Mouse (Mus musculus) embryonic facial prominence, embryonic 15.5 days (tissue): Measurements from ENCODE around the gene Trim5. TPM values are rescaled to one million over a fixed set of nuclear protein-coding genes. Genes with fewer than 3 reads are reported as not detected.
A peak's percentile ranks its signal among the peaks of the same experiment; 100 is the strongest.

Experiments used
- ATAC-seq: fragments of 200-750 bp; cut with Nextera tagmentation; 2 replicates; pipeline ENCODE4 v1.8.0; 2017; ENCODE audit warnings: low read depth, moderate TSS enrichment; ENCODE audit not compliant: insufficient number of reproducible peaks, low FRiP score, low TSS enrichment
- H3K27ac ChIP-seq: fragments of 300-500 bp; sonication (generic); replicated peaks from 2 replicates; pipeline ENCODE4 v1.5.1; 2015; ENCODE audit warnings: mild to moderate bottlenecking, inconsistent platforms
- H3K27me3 ChIP-seq: fragments of 300-500 bp; sonication (generic); 2 replicates; pipeline ENCODE4 v1.6.1; 2015; ENCODE audit warnings: inconsistent platforms
- H3K36me3 ChIP-seq: fragments of 300-500 bp; sonication (generic); 2 replicates; pipeline ENCODE4 v1.6.1; 2015; ENCODE audit warnings: mild to moderate bottlenecking, inconsistent platforms
- H3K4me1 ChIP-seq: fragments of 300-500 bp; sonication (generic); 2 replicates; pipeline ENCODE4 v1.6.1; 2015; ENCODE audit warnings: inconsistent platforms
- H3K4me2 ChIP-seq: fragments of 300-500 bp; sonication (generic); replicated peaks from 2 replicates; pipeline ENCODE4 v1.6.1; 2015; ENCODE audit warnings: mild to moderate bottlenecking, inconsistent platforms
- H3K4me3 ChIP-seq: fragments of 300-500 bp; sonication (generic); replicated peaks from 2 replicates; pipeline ENCODE4 v1.5.1; 2015; ENCODE audit warnings: mild to moderate bottlenecking, inconsistent platforms
- H3K9ac ChIP-seq: fragments of 300-500 bp; sonication (generic); 2 replicates; pipeline ENCODE4 v1.6.1; 2015; ENCODE audit warnings: inconsistent platforms
- H3K9me3 ChIP-seq: fragments of 300-500 bp; sonication (generic); replicated peaks from 2 replicates; pipeline ENCODE4 v1.6.1; 2016; ENCODE audit warnings: inconsistent platforms
- WGBS: fragments of 180-500 bp; shearing (Covaris S2); methylation state at CpG from one replicate; pipeline ENCODE4 v1.1.7; 2015; 5-methylcytosine and 5-hydroxymethylcytosine counted together
- polyA plus RNA-seq: library from polyadenylated mRNA; unstranded; fragments of >200 nt; fragmentation: Nextera tagmentation; extraction: Ambion mirVana; gene quantifications from 2 replicates; pipeline ENCODE4 v1.2.1, GENCODE M21; 2015

Gene Trim5
- polyA plus RNA-seq, 1 experiment from 2014 or later, result 0.40 TPM

DNA sequence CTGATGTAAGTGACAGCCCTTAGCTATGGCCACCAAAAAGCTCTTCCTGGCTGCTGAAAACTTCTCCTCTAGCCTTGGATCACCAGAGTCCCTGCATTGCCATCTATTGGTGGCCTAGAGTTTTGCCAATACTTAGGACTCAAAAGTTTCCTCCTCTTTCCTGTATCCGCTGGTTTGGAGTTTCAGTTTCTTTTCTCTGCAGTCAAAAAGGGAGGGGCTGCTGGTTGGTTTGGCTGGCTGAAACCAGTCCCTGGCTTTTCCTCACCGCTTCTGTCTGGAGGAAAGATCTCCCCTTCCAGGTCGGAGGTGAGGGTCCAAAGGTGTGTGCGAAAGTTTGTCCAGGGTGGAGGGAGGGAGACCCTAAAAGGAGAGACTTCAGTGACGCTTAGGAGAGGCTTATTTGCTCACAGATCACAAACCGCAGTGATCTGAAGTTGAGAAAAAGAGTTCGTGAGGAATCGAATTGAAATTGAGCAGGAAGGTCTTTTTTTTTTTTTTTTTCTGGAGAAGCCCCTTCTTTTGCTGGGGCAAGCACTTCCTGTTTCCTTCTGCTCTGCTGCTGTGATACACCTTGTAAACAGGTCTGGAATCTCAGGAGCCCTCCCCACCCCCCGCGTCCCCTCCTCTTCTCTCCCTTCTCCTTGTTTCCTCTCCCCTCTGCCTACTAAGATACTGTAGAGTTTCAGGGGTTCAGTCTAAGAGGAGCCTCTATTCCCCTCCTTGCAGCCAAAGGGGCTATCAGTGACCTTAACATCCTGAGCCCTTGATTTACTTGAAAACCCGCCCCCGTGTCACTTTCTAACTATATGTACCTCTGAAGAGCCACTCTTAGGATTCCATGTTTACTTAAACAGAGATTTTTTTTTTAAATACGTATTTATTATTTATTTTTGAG lies 43.4 kb downstream of the Trim5 start, which contains the start of gene Trim34a:
Gene Trim34a (plus strand): TSS at position 171 of the 895 bp plus-strand sequence.
- H3K27ac ChIP-seq, result 0 out of 2 replicates have a peak within 1 kb of the TSS, but pooled peaks have one; percentile 48
- ATAC-seq, result peak; percentile 60; the same call in 1 of the 2 replicates

DNA sequence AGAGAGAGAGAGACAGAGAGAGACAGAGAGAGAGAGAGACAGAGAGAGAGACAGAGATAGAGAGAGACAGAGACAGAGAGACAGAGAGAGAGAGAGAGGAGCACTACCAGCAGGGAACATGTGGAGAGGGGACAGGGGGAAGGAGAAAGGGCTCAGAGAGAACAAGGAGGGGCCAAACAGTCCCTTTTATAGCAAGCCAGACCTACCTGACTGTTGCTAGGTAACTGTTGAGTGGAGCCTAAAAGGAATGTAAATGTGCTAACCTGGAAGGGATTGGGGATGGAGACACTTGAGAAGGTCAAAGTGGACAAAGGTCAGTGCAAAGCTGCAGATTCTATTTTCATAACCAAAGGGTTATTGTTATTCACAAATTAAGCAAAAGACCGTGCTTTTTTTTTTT lies 44.3 kb downstream of the Trim5 start:
- Histone ChIP-seq H3K27me3 (no peaks in the 10 kb centered on the region), H3K36me3 (no peaks in the 10 kb centered on the region), H3K4me3 (no peak overlapping the region), H3K27ac (no peak overlapping the region), H3K4me2 (no peak overlapping the region), H3K4me1 (no peaks in the 10 kb centered on the region), H3K9ac (no peak overlapping the region), H3K9me3 (no peaks in the 10 kb centered on the region)
- WGBS, result 44% methylated on average over 1 of the region's 1 CpGs
- no peak for ATAC-seq

More for the DNA sequence above, 43.4 kb downstream of the Trim5 start, which contains the start of gene Trim34a:
- H3K27me3 ChIP-seq, result no peaks in the 10 kb centered on the region
- WGBS, result 8% methylated on average over 13 of the region's 13 CpGs
- peak within 1 kb of the TSS; percentile 54 for H3K4me2 ChIP-seq
- no peaks in the 10 kb centered on the region for H3K9me3 ChIP-seq
- H3K4me1 ChIP-seq, result no peaks in the 10 kb centered on the region
- no peaks in the 10 kb centered on the region for H3K36me3 ChIP-seq
- peak within 1 kb of the TSS; percentile 55 for H3K4me3 ChIP-seq
- peak within 1 kb of the TSS; percentile 51 for H3K9ac ChIP-seq

DNA sequence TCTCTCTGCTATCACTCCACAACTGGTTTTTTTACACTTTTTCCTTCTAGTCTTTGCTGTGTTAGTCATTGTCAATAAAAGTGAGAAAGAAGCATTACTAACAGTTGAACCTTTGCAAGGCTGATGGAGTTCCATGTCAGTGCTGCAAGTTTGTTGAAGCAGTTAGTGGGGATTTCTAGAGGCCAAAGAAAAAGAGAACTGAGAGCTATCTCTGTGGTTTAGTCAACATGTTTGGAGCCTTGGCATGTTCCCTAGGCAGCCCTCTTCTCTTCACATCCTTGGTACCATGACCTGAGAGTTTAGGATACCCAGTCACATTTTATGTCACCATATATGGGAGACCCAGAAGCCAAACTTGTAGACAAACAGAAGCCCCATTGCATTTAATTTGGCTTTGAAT lies 47.0 kb downstream of the Trim5 start:
- Histone ChIP-seq H3K27me3 (no peaks in the 10 kb centered on the region), H3K4me3 (no peak overlapping the region), H3K27ac (no peak overlapping the region), H3K4me1 (no peaks in the 10 kb centered on the region), H3K4me2 (no peak overlapping the region), H3K9ac (no peak overlapping the region), H3K9me3 (no peaks in the 10 kb centered on the region), H3K36me3 (no peaks in the 10 kb centered on the region)
- ATAC-seq, result no peak

DNA sequence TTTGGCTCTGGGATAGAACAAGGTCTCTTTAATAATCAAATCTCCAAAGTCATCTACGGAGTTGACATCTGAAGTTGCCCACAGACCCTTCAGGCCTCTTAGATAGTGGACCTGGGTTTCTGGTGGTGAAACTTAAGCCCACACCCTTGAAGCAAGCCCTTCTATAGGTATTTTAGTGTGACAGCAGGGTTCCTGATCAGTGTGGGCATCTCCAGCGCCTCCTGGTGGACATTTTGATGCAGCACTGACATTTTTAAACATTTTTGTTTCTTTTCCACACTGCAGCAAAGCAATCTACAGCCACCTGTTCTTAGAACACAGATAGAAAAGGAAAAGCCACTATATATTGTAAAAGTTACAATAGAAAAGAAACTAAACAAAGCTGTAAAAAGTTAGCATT lies 56.7 kb downstream of the Trim5 start:
- Histone ChIP-seq H3K27me3 (no peaks in the 10 kb centered on the region), H3K9ac (no peak overlapping the region)
- WGBS, result 34% methylated on average over 2 of the region's 2 CpGs

DNA sequence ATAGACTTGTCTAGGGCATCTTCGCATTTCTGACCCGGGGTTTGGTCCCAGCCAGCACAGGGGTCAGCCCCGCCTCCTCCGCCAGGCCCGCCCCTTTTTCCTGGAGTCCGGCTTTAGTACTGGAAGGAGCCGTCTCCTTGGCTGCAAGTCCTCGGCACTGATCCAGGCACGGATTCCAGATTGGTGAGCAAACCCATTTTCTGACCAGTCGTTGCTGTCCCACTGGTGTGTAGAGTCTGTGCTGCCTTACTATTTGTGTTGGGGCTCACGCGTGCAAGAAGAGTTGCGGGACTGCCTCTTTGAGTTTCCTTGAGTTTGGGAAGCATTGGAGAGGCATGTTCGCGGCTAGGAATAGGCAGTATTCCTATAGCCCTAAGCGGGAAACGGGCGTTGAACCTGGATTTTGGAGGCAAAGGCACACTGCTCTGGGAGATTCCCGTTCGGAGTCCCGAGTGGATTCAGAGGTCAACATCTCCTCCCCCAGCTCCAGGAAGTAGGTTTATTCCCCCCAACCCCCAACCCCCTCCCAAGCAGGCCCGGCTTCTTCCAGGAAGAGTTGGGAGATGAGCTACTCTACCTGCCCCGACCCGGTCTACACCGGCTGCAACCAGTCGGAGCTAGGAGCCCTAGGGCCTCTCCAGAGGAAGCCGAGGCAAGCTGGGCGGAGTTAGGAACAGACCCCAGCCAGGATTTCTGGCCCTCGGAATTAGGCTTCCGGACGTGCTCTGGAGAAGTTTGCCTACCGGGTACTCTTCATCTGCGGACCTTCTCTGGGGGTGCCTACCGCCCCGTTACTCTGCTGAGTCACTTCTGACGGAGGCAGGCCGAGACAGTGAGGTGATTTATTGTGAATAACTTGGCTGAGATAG lies 69.0 kb downstream of the Trim5 start, which contains the start of gene Trim6:
Gene Trim6 (plus strand): TSS at position 93 of the 869 bp plus-strand sequence.
- H3K4me1 ChIP-seq, result 0 out of 2 replicates have a peak, but pooled peaks cover 9% of the 10 kb centered on the region
- 2% methylated on average over 37 of the region's 37 CpGs for WGBS
- H3K27ac ChIP-seq, result no peak within 1 kb of the TSS
- peak within 1 kb of the TSS; percentile 54 for H3K4me2 ChIP-seq
- no peaks in the 10 kb centered on the region for H3K27me3 ChIP-seq
- H3K36me3 ChIP-seq, result no peaks in the 10 kb centered on the region
- no peak within 1 kb of the TSS for H3K9ac ChIP-seq
- no peaks in the 10 kb centered on the region for H3K9me3 ChIP-seq
- ATAC-seq, result peak; percentile 51; the same call in 1 of the 2 replicates
- peak within 1 kb of the TSS; percentile 33 for H3K4me3 ChIP-seq

More for the DNA sequence above, 56.7 kb downstream of the Trim5 start:
- no peak for ATAC-seq
- Histone ChIP-seq H3K27ac (no peak overlapping the region), H3K4me2 (no peak overlapping the region), H3K4me3 (no peak overlapping the region), H3K4me1 (no peaks in the 10 kb centered on the region), H3K9me3 (no peaks in the 10 kb centered on the region), H3K36me3 (no peaks in the 10 kb centered on the region)

DNA sequence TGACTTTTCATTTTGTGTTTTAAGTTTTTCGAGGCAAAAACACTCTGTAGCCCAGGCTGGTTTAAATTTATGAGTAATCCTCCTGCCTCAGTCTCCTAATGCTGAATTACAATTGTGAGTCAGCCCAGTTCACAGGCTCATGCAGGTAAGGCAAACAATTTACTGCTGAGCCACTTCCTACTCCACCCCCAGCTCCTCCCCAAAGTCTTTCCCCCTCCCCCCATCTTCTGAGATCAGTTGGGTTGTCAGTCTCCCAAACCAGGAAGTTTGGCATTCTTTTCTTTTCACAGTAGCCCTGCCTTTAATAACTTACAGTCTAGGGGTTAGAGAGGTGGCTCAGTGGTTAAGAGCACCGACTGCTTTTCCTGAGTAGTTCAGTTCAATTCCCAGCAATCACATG lies 70.0 kb downstream of the Trim5 start:
- H3K27ac ChIP-seq, result no peak overlapping the region
- no peaks in the 10 kb centered on the region for H3K36me3 ChIP-seq
- H3K4me1 ChIP-seq, result 0 out of 2 replicates have a peak, but pooled peaks cover 9% of the 10 kb centered on the region
- H3K27me3 ChIP-seq, result no peaks in the 10 kb centered on the region
- H3K4me2 ChIP-seq, result no peak overlapping the region
- H3K9me3 ChIP-seq, result no peaks in the 10 kb centered on the region
- no peak overlapping the region for H3K9ac ChIP-seq
- WGBS, result 67% methylated on average over 2 of the region's 2 CpGs
- H3K4me3 ChIP-seq, result no peak overlapping the region
- ATAC-seq, result no peak

DNA sequence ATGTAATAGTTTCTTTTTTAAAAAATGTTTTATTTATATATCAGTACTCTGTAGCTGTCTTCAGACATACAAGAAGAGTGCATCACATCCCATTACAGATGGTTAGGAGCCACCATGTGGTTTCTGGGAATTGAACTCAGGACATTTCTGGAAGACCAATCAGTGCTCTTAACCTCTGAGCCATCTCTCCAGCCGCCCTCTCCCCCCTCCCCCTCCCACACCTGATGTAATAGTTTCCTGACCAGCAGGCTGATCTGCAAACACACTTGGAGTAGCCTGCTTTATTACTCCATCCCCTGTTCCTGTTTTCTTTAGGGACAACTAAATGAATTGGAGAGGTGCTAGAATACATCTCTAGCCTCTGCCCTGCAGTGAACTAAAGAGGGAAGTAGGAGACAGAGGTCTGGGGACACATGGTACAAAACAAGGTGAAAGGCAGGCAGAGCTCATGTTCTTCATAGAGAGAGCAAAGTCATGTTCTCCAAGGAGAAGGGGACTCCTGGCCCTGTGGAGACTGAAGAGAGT lies 71.8 kb downstream of the Trim5 start:
- Histone ChIP-seq H3K36me3 (no peaks in the 10 kb centered on the region), H3K9ac (no peak overlapping the region), H3K4me3 (no peak overlapping the region), H3K4me1 (0 out of 2 replicates have a peak, but pooled peaks cover 9% of the 10 kb centered on the region), H3K27me3 (no peaks in the 10 kb centered on the region), H3K4me2 (no peak overlapping the region), H3K9me3 (no peaks in the 10 kb centered on the region), H3K27ac (no peak overlapping the region)
- WGBS, result 44% methylated on average over 1 of the region's 1 CpGs
- ATAC-seq, result no peak

Other genes with a start within 250 kb of the Trim5 start
- 0.08 TPM in 1 of 2 replicates, not detected in the other for gene Olfr642, start 235.4 kb downstream of the Trim5 start, polyA plus RNA-seq
- 0.03 and 0.12 TPM in 2 replicates for gene 4930516K23Rik, start 226.6 kb downstream of the Trim5 start, polyA plus RNA-seq
- gene Olfr644, start 216.2 kb downstream of the Trim5 start, polyA plus RNA-seq, result 0.13 and 0.32 TPM in 2 replicates
- gene Olfr645, start 202.6 kb downstream of the Trim5 start, polyA plus RNA-seq, result 0.04 and 0.24 TPM in 2 replicates
- gene Olfr646, start 183.2 kb downstream of the Trim5 start, polyA plus RNA-seq, result 0.22 TPM in 1 of 2 replicates, not detected in the other
- gene Ubqln5, start 158.3 kb downstream of the Trim5 start, polyA plus RNA-seq, result not detected in 2 replicates
- not detected in 2 replicates for gene Olfr643, start 150.7 kb downstream of the Trim5 start, polyA plus RNA-seq
- 0.22 and 0.37 TPM in 2 replicates for gene Ubqln3, start 144.8 kb downstream of the Trim5 start, polyA plus RNA-seq
- gene Ubqlnl, start 137.5 kb downstream of the Trim5 start, polyA plus RNA-seq, result 0.12 and 0.49 TPM in 2 replicates
- 20.1 and 24.2 TPM in 2 replicates for gene Olfm5, start 123.3 kb downstream of the Trim5 start, polyA plus RNA-seq
- 0.25 and 0.27 TPM in 2 replicates for gene Olfr648, start 104.7 kb downstream of the Trim5 start, polyA plus RNA-seq
- gene Olfr649, start 92.1 kb downstream of the Trim5 start, polyA plus RNA-seq, result not detected in 2 replicates
- gene Trim6, start 69.3 kb downstream of the Trim5 start, polyA plus RNA-seq, result 0.54 and 0.59 TPM in 2 replicates
- 1.8 and 2.0 TPM in 2 replicates for gene Trim34a, start 43.6 kb downstream of the Trim5 start, polyA plus RNA-seq
- 7.3 and 8.0 TPM in 2 replicates for gene Trim12a, start 27.4 kb upstream of the Trim5 start, polyA plus RNA-seq
- 0.16 TPM in 1 of 2 replicates, not detected in the other for gene Trim34b, start 41.4 kb upstream of the Trim5 start, polyA plus RNA-seq
- gene Trim12c, start 65.3 kb upstream of the Trim5 start, polyA plus RNA-seq, result 2.4 and 2.6 TPM in 2 replicates
- 0.13 and 0.16 TPM in 2 replicates for gene Trim30b, start 81.8 kb upstream of the Trim5 start, polyA plus RNA-seq
- 0.22 and 0.28 TPM in 2 replicates for gene Trim30c, start 112.7 kb upstream of the Trim5 start, polyA plus RNA-seq
- gene Trim30a, start 177.1 kb upstream of the Trim5 start, polyA plus RNA-seq, result 1.8 and 2.3 TPM in 2 replicates
- gene Trim30d, start 219.8 kb upstream of the Trim5 start, polyA plus RNA-seq, result 0.74 and 0.85 TPM in 2 replicates